Mouse (Mus musculus) liver, embryonic 14.5 days (tissue): ENCODE measurements around the gene Vps51. TPM values are rescaled to one million over a fixed set of nuclear protein-coding genes. Genes with fewer than 3 reads are reported as not detected.

Source experiments
- ATAC-seq: fragments of 200-750 bp; cut with Nextera tagmentation; 2 replicates; pipeline ENCODE4 v1.8.0; 2017; ENCODE audit warnings: moderate number of reproducible peaks, mild to moderate bottlenecking, moderate library complexity; ENCODE audit not compliant: insufficient read depth
- DNase-seq, 3 experiments: peaks; one replicate each; pipeline ENCODE4 v3.0.0-alpha.2; 2012 to 2013; ENCODE audit warnings: low read depth in 3 of 3, low spot score in 3 of 3
- H3K27ac ChIP-seq: fragments of 300-500 bp; sonication (generic); 2 replicates; pipeline ENCODE4 v1.5.1; 2014; ENCODE audit warnings: moderate library complexity, mild to moderate bottlenecking, control low read depth, inconsistent platforms
- H3K27me3 ChIP-seq: fragments of 300-500 bp; sonication (generic); 2 replicates; pipeline ENCODE4 v1.6.1; 2014; ENCODE audit warnings: mild to moderate bottlenecking, low read length, moderate library complexity; ENCODE audit not compliant: control insufficient read depth, insufficient read depth
- H3K36me3 ChIP-seq: fragments of 300-500 bp; sonication (generic); replicated peaks from 2 replicates; pipeline ENCODE4 v1.6.1; 2014; ENCODE audit warnings: low read depth; ENCODE audit not compliant: control insufficient read depth, insufficient read depth
- H3K4me1 ChIP-seq, 2 experiments: fragments of 200-500 bp in 1 of 2; fragments of 300-500 bp in 1 of 2; sonication (generic) in 1 of 2; replicated peaks; 2 replicates each; pipeline ENCODE4 v1.6.1; 2012 to 2014; ENCODE audit warnings: antibody characterized with exemption in 1 of 2, inconsistent platforms in 1 of 2, low read length in 1 of 2; ENCODE audit not compliant: control insufficient read depth in 2 of 2, insufficient read depth in 2 of 2
- H3K4me2 ChIP-seq: fragments of 300-500 bp; sonication (generic); 2 replicates; pipeline ENCODE4 v1.6.1; 2014; ENCODE audit warnings: low read depth, mild to moderate bottlenecking, control low read depth, moderate library complexity
- H3K4me3 ChIP-seq, 2 experiments: fragments of 200-500 bp in 1 of 2; fragments of 300-500 bp in 1 of 2; sonication (generic) in 1 of 2; 2 replicates each; pipeline ENCODE4 v1.5.1; 2012 to 2014; ENCODE audit warnings: low read depth in 2 of 2, low read length in 2 of 2, mild to moderate bottlenecking in 2 of 2, control low read depth in 1 of 2, inconsistent platforms in 1 of 2, moderate library complexity in 1 of 2; ENCODE audit not compliant: insufficient read depth in 1 of 2
- H3K9ac ChIP-seq: fragments of 300-500 bp; sonication (generic); replicated peaks from 2 replicates; pipeline ENCODE4 v1.6.1; 2014; ENCODE audit warnings: mild to moderate bottlenecking, control low read depth, moderate library complexity
- H3K9me3 ChIP-seq: fragments of 300-500 bp; sonication (generic); 2 replicates; pipeline ENCODE4 v1.6.1; 2016; ENCODE audit warnings: low read length, mixed read lengths; ENCODE audit not compliant: control insufficient read depth
- CTCF ChIP-seq: IDR thresholded peaks from 2 replicates; pipeline ENCODE4 v1.5.1; 2016; ENCODE audit warnings: antibody characterized with exemption, low read depth, control low read depth
- EP300 ChIP-seq: IDR thresholded peaks from 2 replicates; pipeline ENCODE4 v1.6.1; 2016; ENCODE audit warnings: antibody characterized with exemption, low read depth
- WGBS: fragments of 180-500 bp; shearing (Covaris S2); extraction: QIAGEN DNeasy Blood & Tissue Kit; methylation state at CpG from one replicate; pipeline ENCODE4 v1.1.7; 2014; ENCODE audit not compliant: insufficient replicate concordance; 5-methylcytosine and 5-hydroxymethylcytosine counted together
- polyA plus RNA-seq, 2 experiments: library from polyadenylated mRNA; depleted of rRNA in 1 of 2; stranded (reverse) in 1 of 2; unstranded in 1 of 2; fragments of >200 nt; fragmentation: Nextera tagmentation in 1 of 2; extraction: Ambion mirVana in 1 of 2; gene quantifications; 2 replicates each; pipeline versions ENCODE4 v1.2.1 to v1.2.3; 2012 to 2014

The Vps51 gene
- polyA plus RNA-seq, 2 experiments: 19.9 to 21.9 TPM

- H3K4me3 ChIP-seq: no peak overlapping the region
- no peaks in the 10 kb centered on the region for H3K27me3 ChIP-seq
- peaks cover 5 to 7% of the 10 kb centered on the region in 2 experiments for H3K4me1 ChIP-seq
- WGBS: 80% methylated on average over 10 of the region's 10 CpGs
- H3K4me2 ChIP-seq: no peak overlapping the region
- H3K27ac ChIP-seq: no peak overlapping the region
- 0 out of 2 replicates have a peak, but pooled peaks cover 3% of the 10 kb centered on the region for H3K36me3 ChIP-seq
- no peak for DNase-seq
- TF ChIP-seq EP300 (no peak), CTCF (no peak)
- H3K9ac ChIP-seq: no peak overlapping the region
- H3K9me3 ChIP-seq: no peaks in the 10 kb centered on the region
- no peak for ATAC-seq
These were observed 7.2 kb downstream of the Vps51 start for GRCm38 (mm10) chr19:6069851-6070250.

GRCm38 (mm10) chr19:6068951-6069350, 8.1 kb downstream of the Vps51 start:
- H3K4me1 ChIP-seq: peaks cover 5 to 7% of the 10 kb centered on the region in 2 experiments
- no peak overlapping the region for H3K9ac ChIP-seq
- WGBS: 67% methylated on average over 4 of the region's 4 CpGs
- ATAC-seq (no peak), DNase-seq (no peak)
- H3K9me3 ChIP-seq: no peaks in the 10 kb centered on the region
- H3K36me3 ChIP-seq: 0 out of 2 replicates have a peak, but pooled peaks cover 3% of the 10 kb centered on the region
- no peak overlapping the region for H3K4me3 ChIP-seq
- H3K27me3 ChIP-seq: no peaks in the 10 kb centered on the region
- TF ChIP-seq CTCF: no peak; the same call in 1 of the 2 replicates
- no peak for TF ChIP-seq EP300
- no peak overlapping the region for H3K27ac ChIP-seq
- H3K4me2 ChIP-seq: no peak overlapping the region

- Histone ChIP-seq H3K36me3 (0 out of 2 replicates have a peak, but pooled peaks cover 3% of the 10 kb centered on the region), H3K9me3 (no peaks in the 10 kb centered on the region), H3K27me3 (no peaks in the 10 kb centered on the region), H3K9ac (peak within 1 kb of the TSS; percentile 58), H3K27ac (peak within 1 kb of the TSS; percentile 56), H3K4me2 (peak within 1 kb of the TSS; percentile 88), H3K4me3 (peak within 1 kb of the TSS; percentile 51 to 60), H3K4me1 (peaks cover 5 to 7% of the 10 kb centered on the region in 2 experiments)
- 17% methylated on average over 33 of the region's 33 CpGs for WGBS
- ATAC-seq (peak; percentile 86), DNase-seq (peak; percentile 80 to 84 (median 80))
- TF ChIP-seq EP300 (no peak), CTCF (0 out of 2 replicates have a peak, but pooled peaks have one; percentile 11)
These were observed 9.2 kb downstream of the Vps51 start, which contains the start of gene Tm7sf2 for GRCm38 (mm10) chr19:6067724-6068415. TSS of gene Tm7sf2 (minus strand) at chr19:6068373.

- Histone ChIP-seq H3K36me3 (0 out of 2 replicates have a peak, but pooled peaks cover 3% of the 10 kb centered on the region), H3K9me3 (no peaks in the 10 kb centered on the region), H3K27ac (peak overlapping the region; percentile 56), H3K27me3 (no peaks in the 10 kb centered on the region), H3K9ac (peak overlapping the region; percentile 58), H3K4me3 (peak overlapping the region; percentile 51 to 60), H3K4me2 (peak overlapping the region; percentile 88), H3K4me1 (peaks cover 11 to 13% of the 10 kb centered on the region in 2 experiments)
- under 1% methylated on average over 30 of the region's 30 CpGs for WGBS
- DNase-seq (peak; percentile 72 to 77 (median 74)), ATAC-seq (peak; percentile 69)
- TF ChIP-seq EP300 (no peak), CTCF (peak; percentile 97)
These were observed 9.9 kb downstream of the Vps51 start for GRCm38 (mm10) chr19:6067011-6067723.

GRCm38 (mm10) chr19:6066571-6066970, 10.5 kb downstream of the Vps51 start:
- H3K36me3 ChIP-seq: 0 out of 2 replicates have a peak, but pooled peaks cover 3% of the 10 kb centered on the region
- no peak overlapping the region for H3K9ac ChIP-seq
- H3K4me1 ChIP-seq: peaks cover 11 to 14% of the 10 kb centered on the region in 2 experiments
- 41% methylated on average over 5 of the region's 5 CpGs for WGBS
- no peak for ATAC-seq
- peak overlapping the region; percentile 51 to 60 for H3K4me3 ChIP-seq
- no peak overlapping the region for H3K27ac ChIP-seq
- no peak for TF ChIP-seq CTCF
- TF ChIP-seq EP300: no peak
- no peaks in the 10 kb centered on the region for H3K9me3 ChIP-seq
- no peaks in the 10 kb centered on the region for H3K27me3 ChIP-seq
- DNase-seq: no peak
- peak overlapping the region; percentile 88 for H3K4me2 ChIP-seq
